Comparison of ENCODE assay signal across 27 mouse cellular contexts in the genomic region with DNA sequence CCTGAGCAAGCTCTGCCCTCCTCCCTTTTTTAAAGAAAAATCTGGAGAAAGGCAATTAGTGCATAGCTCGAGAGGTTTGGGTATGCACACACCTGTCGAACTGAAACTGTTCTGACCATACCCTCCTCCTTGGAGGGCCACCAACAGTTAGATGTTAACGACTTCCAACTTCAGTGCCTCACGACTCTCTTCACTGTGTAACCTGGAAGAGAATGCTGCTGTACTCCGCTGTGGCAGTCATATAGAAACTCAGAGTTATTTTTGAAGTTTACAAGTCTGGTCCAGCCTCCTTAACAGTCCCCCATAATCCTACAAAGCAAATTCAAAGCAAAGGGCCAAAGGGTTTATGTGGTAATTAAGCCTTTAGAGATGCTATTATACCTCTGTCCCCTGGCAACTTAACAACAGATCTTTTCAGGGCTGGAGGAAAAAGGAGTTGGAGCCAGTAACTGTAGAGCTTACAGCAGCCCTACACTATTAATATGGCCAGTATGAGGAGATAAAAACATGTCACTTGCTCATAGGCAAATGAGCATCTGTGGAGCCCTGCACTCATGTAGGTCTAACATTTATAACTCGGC. TPM values are rescaled to one million over a fixed set of nuclear protein-coding genes. Genes with fewer than 3 reads are reported as not detected.
DNase-seq lines count a peak whose midpoint lies in the region; ATAC-seq and TF ChIP-seq lines count a peak whose summit lies in the region.
"Had no signal": no experiment of that assay in that cellular context is flagged by ENCODE, and none has a peak within 500 bp of the region (broad histone marks: within the 10 kb centered on the region; RNA-seq: fewer than 3 reads in every experiment).

No protein-coding gene starts in this region.

- 23% methylated on average over 6 of the region's 6 CpGs for WGBS in limb, embryonic 11.5 days
- WGBS in limb, embryonic 10.5 days: 46% methylated on average over 6 of the region's 6 CpGs
- 16% methylated on average over 6 of the region's 6 CpGs for WGBS in limb, embryonic 13.5 days

- H3K79me2 ChIP-seq in CH12.LX (replicated peaks; ENCODE audit: control insufficient read depth, extremely low read depth, insufficient read depth, poor library complexity, severe bottlenecking): no peaks in the 10 kb centered on the region

- H3K4me2 ChIP-seq in limb, embryonic 11.5 days (ENCODE audit: low read depth, severe bottlenecking): no peak overlapping the region
- peak overlapping the region; percentile 95 for H3K4me2 ChIP-seq in CH12.LX (ENCODE audit: insufficient read depth, low read depth, poor library complexity, severe bottlenecking)
- peak overlapping the region; percentile 12 for H3K4me2 ChIP-seq in limb, embryonic 13.5 days (replicated peaks)
- H3K4me2 ChIP-seq: embryonic facial prominence, embryonic 13.5 days; forebrain, embryonic 15.5 days; heart, embryonic 13.5 days; hindbrain, embryonic 14.5 days had no signal

- H3K4me1 ChIP-seq in limb, embryonic 11.5 days (ENCODE audit: control insufficient read depth, insufficient read depth, low read length): peaks cover 3% of the 10 kb centered on the region; the same call in 1 of the 2 replicates
- H3K4me1 ChIP-seq in limb, embryonic 10.5 days: peaks cover 8% of the 10 kb centered on the region; the same call in 1 of the 2 replicates
- peaks cover 13 to 51% of the 10 kb centered on the region in 2 experiments for H3K4me1 ChIP-seq in CH12.LX (ENCODE audit: control insufficient read depth in 1 of 2, insufficient read depth in 2 of 2)
- peaks cover 7% of the 10 kb centered on the region; the same call in 1 of the 2 replicates for H3K4me1 ChIP-seq in limb, embryonic 13.5 days
- H3K4me1 ChIP-seq: embryonic facial prominence, embryonic 10.5 days; heart, embryonic 13.5 days had no signal

- no peak; the same call in 1 of the 2 replicates for TF ChIP-seq RAD21 in CH12.LX (IDR thresholded peaks at IDR 0.05; ENCODE audit: low read depth, low read length)

- no peak overlapping the region for H3K27ac ChIP-seq in limb, embryonic 11.5 days (replicated peaks; ENCODE audit: low read depth, low read length)
- H3K27ac ChIP-seq in limb, embryonic 10.5 days: no peak overlapping the region
- peak overlapping the region; percentile 81 for H3K27ac ChIP-seq in CH12.LX (ENCODE audit: insufficient read depth, low read depth)
- no peak overlapping the region for H3K27ac ChIP-seq in limb, embryonic 13.5 days
- H3K27ac ChIP-seq: embryonic facial prominence, embryonic 10.5 days; embryonic facial prominence, embryonic 13.5 days; forebrain, embryonic 15.5 days; heart, embryonic 13.5 days; hindbrain, embryonic 14.5 days; hindbrain, postnatal 0 days had no signal

- peak; percentile 87 for TF ChIP-seq EP300 in CH12.LX (IDR thresholded peaks at IDR 0.05; ENCODE audit: low read length)

- no peaks in the 10 kb centered on the region for H3K9me3 ChIP-seq in limb, embryonic 11.5 days (ENCODE audit: control insufficient read depth, low read length)
- no peaks in the 10 kb centered on the region for H3K9me3 ChIP-seq in limb, embryonic 10.5 days (replicated peaks)
- H3K9me3 ChIP-seq in CH12.LX (replicated peaks; ENCODE audit: low read length): no peaks in the 10 kb centered on the region
- H3K9me3 ChIP-seq in limb, embryonic 13.5 days: no peaks in the 10 kb centered on the region
- H3K9me3 ChIP-seq: embryonic facial prominence, embryonic 10.5 days; embryonic facial prominence, embryonic 13.5 days; forebrain, embryonic 15.5 days; G1E; heart, embryonic 13.5 days had no signal

- TF ChIP-seq CTCF in CH12.LX (conservative IDR thresholded peaks at IDR 0.05 in 1 of 2, IDR thresholded peaks at IDR 0.05 in 1 of 2; ENCODE audit: low read depth in 2 of 2, low read length in 2 of 2): no peak

- in situ Hi-C loops in CH12.LX (cut with MboI; ENCODE audit: low pct_ligation_motif_present, low pct_unique_long_range_greater_than_20kb, low sequenced_read_pairs): no loop called here

- H3K27me3 ChIP-seq in limb, embryonic 11.5 days (ENCODE audit: control insufficient read depth, insufficient read depth, low read length): no peaks in the 10 kb centered on the region
- H3K27me3 ChIP-seq in limb, embryonic 10.5 days (ENCODE audit: low read depth, poor library complexity, severe bottlenecking): no peaks in the 10 kb centered on the region
- H3K27me3 ChIP-seq in CH12.LX (replicated peaks): no peaks in the 10 kb centered on the region
- H3K27me3 ChIP-seq in limb, embryonic 13.5 days: peaks cover 20% of the 10 kb centered on the region
- H3K27me3 ChIP-seq: embryonic facial prominence, embryonic 13.5 days; forebrain, embryonic 15.5 days; heart, embryonic 13.5 days had no signal

- TF ChIP-seq POLR2A in CH12.LX (IDR thresholded peaks at IDR 0.05; ENCODE audit: low read depth, low read length): peak; percentile 31; the same call in 1 of the 2 replicates

- no peaks in the 10 kb centered on the region for H3K36me3 ChIP-seq in limb, embryonic 11.5 days (ENCODE audit: control insufficient read depth, insufficient read depth, low read length)
- H3K36me3 ChIP-seq in limb, embryonic 10.5 days: no peaks in the 10 kb centered on the region
- H3K36me3 ChIP-seq in CH12.LX (replicated peaks in 1 of 2; ENCODE audit: control insufficient read depth in 1 of 2, insufficient read depth in 1 of 2, low read length in 1 of 2): no peaks in the 10 kb centered on the region
- no peaks in the 10 kb centered on the region for H3K36me3 ChIP-seq in limb, embryonic 13.5 days
- H3K36me3 ChIP-seq: embryonic facial prominence, embryonic 10.5 days; embryonic facial prominence, embryonic 13.5 days; forebrain, embryonic 15.5 days; G1E; heart, embryonic 13.5 days had no signal

- dilution Hi-C loops in CH12.LX (cut with MboI; ENCODE audit: extremely low pct_ligation_motif_present, extremely low pct_unique_long_range_greater_than_20kb, low sequenced_read_pairs): no loop called here

- H3K4me3 ChIP-seq in limb, embryonic 11.5 days (ENCODE audit: low read depth, low read length): no peak overlapping the region
- no peak overlapping the region for H3K4me3 ChIP-seq in limb, embryonic 10.5 days
- H3K4me3 ChIP-seq in CH12.LX (replicated peaks in 1 of 3; ENCODE audit: low read depth in 2 of 3, low read length in 2 of 3, poor library complexity in 1 of 3): no peak overlapping the region
- no peak overlapping the region for H3K4me3 ChIP-seq in limb, embryonic 13.5 days
- H3K4me3 ChIP-seq: embryonic facial prominence, embryonic 10.5 days; embryonic facial prominence, embryonic 13.5 days; erythroblast, embryonic 14.5 days; forebrain, embryonic 15.5 days; heart, embryonic 13.5 days had no signal

- intact Hi-C loops in left cerebral cortex, postnatal 36 days (cut with DNase I): no loop called here

- ATAC-seq in limb, embryonic 11.5 days (ENCODE audit: insufficient number of reproducible peaks, low FRiP score, low TSS enrichment, low read depth): peak; percentile 35; the same call in 1 of the 2 replicates
- 0 out of 2 replicates have a peak, but pooled peaks have one; percentile 36 for ATAC-seq in limb, embryonic 13.5 days (ENCODE audit: low FRiP score, low read depth)
- ATAC-seq: forebrain, embryonic 15.5 days; hindbrain, postnatal 0 days; intestine, postnatal 0 days; Patski had no signal

- DNase-seq in limb, embryonic 11.5 days (ENCODE audit: low spot score): no peak
- DNase-seq in limb, embryonic 10.5 days (ENCODE audit: low spot score): no peak
- peak; percentile 50 for DNase-seq in CH12.LX (ENCODE audit: extremely low read depth)
- peak; percentile 62 for DNase-seq in forelimb bud, embryonic 11.5 days (ENCODE audit: low read depth, low spot score)
- no peak for DNase-seq in left cerebral cortex, postnatal 36 days (ENCODE audit: low spot score in 2 of 2)
- no peak for DNase-seq in liver
- DNase-seq: adrenal gland, postnatal 14 days; cerebellum, adult 11-12 months; cerebellum, adult 8-10 months; cerebellum, postnatal 10 days; cerebellum, postnatal 36 days; embryo, embryonic 11 days; gastrocnemius, postnatal 25 days; heart, adult 18-20 months; heart, postnatal 14 days; heart, postnatal 4 days had no signal

- H3K9ac ChIP-seq in limb, embryonic 11.5 days (ENCODE audit: low read length): no peak overlapping the region
- peak overlapping the region; percentile 45 for H3K9ac ChIP-seq in CH12.LX (ENCODE audit: insufficient read depth, low read depth)
- H3K9ac ChIP-seq in limb, embryonic 13.5 days: no peak overlapping the region
- H3K9ac ChIP-seq: embryonic facial prominence, embryonic 13.5 days; forebrain, embryonic 15.5 days; heart, embryonic 13.5 days; hindbrain, embryonic 14.5 days had no signal

TF ChIP-seq in CH12.LX, 34 proteins besides CTCF, POLR2A, EP300 and RAD21 (continues in another document):
- TF ChIP-seq TCF12 (IDR thresholded peaks at IDR 0.05; ENCODE audit: low read depth, low read length) (peak; percentile 83), PAX5 (IDR thresholded peaks at IDR 0.05; ENCODE audit: low read length) (no peak), USF2 (conservative IDR thresholded peaks at IDR 0.05; ENCODE audit: low read depth, low read length) (no peak), CHD1 (IDR thresholded peaks at IDR 0.05; ENCODE audit: low read depth, low read length) (peak; percentile 96), E2F4 (IDR thresholded peaks at IDR 0.05; ENCODE audit: insufficient replicate concordance, low read depth, low read length) (peak; percentile 55; the same call in 1 of the 2 replicates), ZKSCAN1 (IDR thresholded peaks at IDR 0.05; ENCODE audit: borderline replicate concordance, low read depth, low read length) (no peak), POLR2AphosphoS2 (IDR thresholded peaks at IDR 0.05; ENCODE audit: low read depth, low read length) (peak; percentile 47; the same call in 1 of the 2 replicates), MYC (IDR thresholded peaks at IDR 0.05; ENCODE audit: low read depth, low read length) (peak; percentile 58; the same call in 1 of the 2 replicates), UBTF (IDR thresholded peaks at IDR 0.05; ENCODE audit: low read depth, low read length) (no peak), SIN3A (IDR thresholded peaks at IDR 0.05; ENCODE audit: low read length) (peak; percentile 78), ETS1 (conservative IDR thresholded peaks at IDR 0.05; ENCODE audit: low read depth, low read length) (peak; percentile 48), NELFE (IDR thresholded peaks at IDR 0.05; ENCODE audit: low read depth, low read length) (no peak; the same call in 1 of the 2 replicates), ZC3H11A (IDR thresholded peaks at IDR 0.05; ENCODE audit: low read depth, low read length) (no peak), MEF2A (IDR thresholded peaks at IDR 0.05; ENCODE audit: borderline replicate concordance, low read depth, low read length) (peak; percentile 98)

RNA-seq across cellular contexts. Expression of a gene that starts 51.7 kb away (rescaled TPM):
- 12.7 and 13.6 TPM in 2 replicates for polyA plus RNA-seq in limb, embryonic 11.5 days (2014; fragmentation: Nextera tagmentation; extraction: Ambion mirVana)
- polyA plus RNA-seq in limb, embryonic 10.5 days (2016; fragmentation: Nextera tagmentation; extraction: Ambion mirVana): 9.5 and 10.5 TPM in 2 replicates
- total RNA-seq in CH12.LX (2012; rRNA removed): 8.0 TPM in 2 replicates
- 17.4 and 19.4 TPM in 2 replicates for total RNA-seq in CH12.LX (2014; rRNA removed)
- 5.9 and 7.0 TPM in 2 replicates for polyA plus RNA-seq in CH12.LX (2012; ENCODE audit: insufficient read length, low read depth)
- polyA plus RNA-seq in limb, embryonic 13.5 days (2015; fragmentation: Nextera tagmentation; extraction: Ambion mirVana): 11.7 and 12.9 TPM in 2 replicates
- total RNA-seq in left cerebral cortex, postnatal 36 days (2021): 10 to 100 TPM; 21.9 to 23.4 TPM

Comparison
In these comparisons a context has a peak if more than half of its experiments do, and no peak if none do; other contexts are left out.
1. DNase-seq: peak in CH12.LX (single experiment) and forelimb bud, embryonic 11.5 days (single experiment); none in limb, embryonic 11.5 days (single experiment), limb, embryonic 10.5 days (single experiment), left cerebral cortex, postnatal 36 days (0 of 2) and liver (single experiment).